Mouse (Mus musculus) bone marrow, adult 2 months (tissue): ENCODE measurements around the gene Ugt2b34.

Experiments used
- CTCF ChIP-seq: fragments of 200-500 bp; IDR thresholded peaks from 2 replicates; pipeline ENCODE4 v1.5.1; 2011; ENCODE audit warnings: low read length, control low read depth; ENCODE audit not compliant: control insufficient read depth, insufficient read depth
- POLR2A ChIP-seq: fragments of 200-500 bp; IDR thresholded peaks from 2 replicates; pipeline ENCODE4 v1.6.1; 2011; ENCODE audit warnings: low read depth, mild to moderate bottlenecking, control low read depth, low read length, borderline replicate concordance; ENCODE audit not compliant: control insufficient read depth

- TF ChIP-seq CTCF = no peak
- no peak for TF ChIP-seq POLR2A
These were observed at the start of gene Ugt2b34 for GRCm38 (mm10) chr5:86906758-86907157.
